Mouse (Mus musculus) urinary bladder, adult 2 months (tissue): ENCODE measurements at regions not wholly inside any gene's neighbourhood (a gene's known extent, or its start where the extent isn't known, plus 50 kb on each side); places are given as distances from the start of the nearest gene placed in this dataset.

Experiments
- DNase-seq: peaks from one replicate; pipeline ENCODE4 v3.0.0; 2022; ENCODE audit warnings: low spot score

DNA sequence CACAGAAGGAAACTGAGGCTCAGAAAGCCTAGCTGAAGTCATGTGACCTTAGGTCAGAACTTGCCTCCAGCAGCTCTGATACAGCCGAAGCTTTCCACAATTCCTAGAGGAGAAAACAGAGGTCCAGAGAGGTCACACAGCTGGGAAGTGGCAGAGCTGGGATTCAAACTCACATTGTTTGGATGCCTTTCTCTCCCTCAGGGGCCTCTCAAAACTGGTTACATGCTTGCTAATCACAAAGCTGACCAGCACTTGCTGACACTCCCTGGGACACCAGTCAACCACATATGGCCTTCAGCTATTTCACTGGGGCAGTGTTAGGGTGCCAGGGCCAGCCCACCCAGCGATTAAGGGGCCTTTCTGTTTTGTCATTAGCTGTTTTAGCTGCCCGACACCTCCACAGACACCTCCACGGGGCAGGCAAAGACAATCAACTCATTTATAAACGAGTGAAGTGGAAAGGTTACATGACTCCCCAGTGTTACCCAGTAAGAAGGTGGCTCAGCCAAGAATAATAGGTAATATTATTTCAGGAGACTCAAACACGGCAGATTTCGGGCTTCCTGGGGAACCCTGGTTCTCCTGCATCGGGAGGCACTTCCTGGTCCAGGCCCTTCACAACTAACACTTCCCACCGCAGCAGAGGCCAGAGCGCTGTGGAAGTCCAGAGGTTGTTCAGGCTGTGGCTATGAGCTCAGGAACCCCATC is 71.4 kb downstream of the 2410131K14Rik start:
- DNase-seq: no peak

GRCm38 (mm10) chr5:118318073-118318472 is 73.0 kb downstream of the 2410131K14Rik start:
- DNase-seq: no peak

DNA sequence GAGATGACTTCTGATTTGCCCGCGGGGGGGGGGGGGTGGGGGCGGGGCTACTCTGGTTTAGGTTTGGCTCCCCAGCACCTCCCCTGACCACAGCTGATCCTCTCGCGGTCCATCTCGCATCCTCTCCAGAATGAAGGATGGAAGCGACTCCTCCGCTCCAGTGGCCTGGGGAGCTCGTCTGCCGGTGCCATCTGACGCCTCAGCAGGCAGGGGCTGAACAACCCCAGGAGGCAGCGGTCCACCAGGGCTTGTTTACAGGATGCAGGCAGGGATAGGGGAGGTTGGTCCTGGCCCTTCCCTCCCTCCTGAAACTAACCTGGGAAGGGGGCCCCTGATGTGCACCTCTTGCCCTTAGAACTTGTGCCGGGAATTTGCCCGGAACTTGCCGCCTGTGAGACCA is 73.9 kb downstream of the 2410131K14Rik start:
- DNase-seq: no peak

DNA sequence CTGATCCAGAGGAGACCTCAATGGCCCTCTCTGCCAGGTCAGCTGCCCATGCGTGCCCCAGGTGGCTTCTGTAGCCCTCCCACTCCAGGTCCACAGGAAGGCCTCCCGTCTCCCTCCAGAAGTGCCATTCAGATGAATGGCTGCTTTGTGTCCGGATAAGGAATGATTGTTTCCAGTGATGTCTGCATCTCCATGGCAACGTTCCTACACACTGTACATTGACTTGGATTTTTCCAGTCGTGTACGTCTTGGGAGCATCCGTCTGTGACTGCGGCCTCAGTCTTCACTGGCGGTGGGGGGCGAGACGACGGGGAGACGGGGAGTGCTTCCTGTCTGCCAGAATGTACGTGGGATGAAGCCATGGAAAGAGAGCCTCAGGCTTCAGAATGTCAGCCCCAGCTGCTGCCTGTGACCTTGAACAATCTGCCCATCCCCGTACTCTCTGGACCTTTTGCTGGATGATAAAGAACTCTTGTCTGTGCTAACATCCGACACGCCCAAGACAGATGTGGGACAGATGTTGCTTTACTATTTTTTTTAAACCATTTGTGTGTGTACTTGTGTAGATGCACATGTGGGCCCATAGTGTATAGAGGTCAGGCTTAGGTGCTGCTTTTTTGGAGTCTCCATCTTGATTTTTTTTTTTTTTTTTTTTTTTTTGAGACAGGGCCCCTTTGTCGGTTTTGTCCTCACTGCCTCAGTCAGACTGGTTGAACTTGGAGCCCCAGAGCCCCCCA is 76.9 kb downstream of the 2410131K14Rik start:
- DNase-seq: no peak

DNA sequence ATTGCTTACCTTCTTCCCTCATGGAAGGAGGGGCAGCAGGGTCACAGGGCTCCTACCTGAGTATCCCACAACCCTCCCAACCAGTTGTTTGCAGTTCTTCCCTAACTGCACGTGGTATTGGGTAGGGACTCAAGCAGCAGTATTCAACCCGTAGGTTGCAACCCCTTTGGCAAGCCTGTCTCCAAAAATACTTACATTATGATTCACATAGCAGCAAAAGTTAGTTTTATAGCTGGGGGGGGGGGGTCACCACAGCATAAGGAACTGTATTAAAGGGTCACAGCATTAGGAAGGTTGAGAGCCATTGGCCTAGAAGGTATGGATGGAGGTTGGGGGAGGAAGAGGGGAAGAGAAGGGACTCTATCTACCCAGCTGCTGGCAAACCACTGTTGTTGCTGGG is 78.1 kb downstream of the 2410131K14Rik start:
- no peak for DNase-seq

GRCm38 (mm10) chr5:118326837-118327541 is 82.0 kb downstream of the 2410131K14Rik start:
- DNase-seq: no peak

- no peak for DNase-seq
Observed at GRCm38 (mm10) chr5:118327961-118328712, 83.1 kb downstream of the 2410131K14Rik start.

DNA sequence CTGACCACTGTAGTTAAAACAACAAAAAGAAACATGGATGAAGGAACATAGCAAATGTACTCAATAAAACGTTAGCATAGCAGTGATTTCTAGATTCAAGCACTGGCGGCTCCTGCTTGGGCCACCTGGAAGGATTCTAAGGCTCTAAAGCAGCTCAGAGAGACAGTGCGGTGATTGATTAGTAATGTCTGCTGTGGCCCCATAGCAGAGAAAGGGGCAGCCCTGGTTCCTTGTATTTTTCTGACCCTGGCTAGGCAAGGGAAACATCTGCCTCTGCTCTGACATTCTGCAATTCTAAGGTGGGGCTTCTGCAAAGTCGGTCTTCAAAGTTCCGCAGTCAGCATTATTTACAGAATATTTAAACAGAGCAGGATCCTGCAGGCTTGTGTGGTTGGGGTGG is 84.1 kb downstream of the 2410131K14Rik start:
- DNase-seq: no peak

- DNase-seq: no peak
Observed at GRCm38 (mm10) chr5:118331286-118331607, 86.2 kb downstream of the 2410131K14Rik start.

GRCm38 (mm10) chr5:118331608-118332394 is 86.8 kb downstream of the 2410131K14Rik start:
- peak; percentile 56 for DNase-seq

DNA sequence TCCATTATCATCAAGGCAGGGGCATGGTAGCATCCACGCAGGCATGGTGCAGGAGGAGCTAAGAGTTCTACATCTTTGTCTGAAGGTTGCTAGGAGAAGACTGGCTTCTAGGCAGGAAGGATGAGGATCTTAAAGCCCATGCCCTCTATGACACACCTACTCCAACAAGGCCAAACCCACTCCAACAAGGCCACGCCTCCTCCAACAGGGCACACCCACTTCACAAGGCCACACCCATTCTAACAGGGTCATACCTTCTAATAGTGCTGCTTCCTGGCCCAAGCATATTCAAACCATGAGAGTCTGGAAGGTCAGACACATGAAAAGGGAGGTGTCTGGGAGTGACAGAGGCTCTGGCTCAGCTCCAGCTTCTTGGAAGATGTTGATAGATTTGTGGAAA is 89.0 kb downstream of the 2410131K14Rik start:
- no peak for DNase-seq

- DNase-seq: no peak
Observed at GRCm38 (mm10) chr5:118338186-118338585, 93.2 kb downstream of the 2410131K14Rik start.

DNA sequence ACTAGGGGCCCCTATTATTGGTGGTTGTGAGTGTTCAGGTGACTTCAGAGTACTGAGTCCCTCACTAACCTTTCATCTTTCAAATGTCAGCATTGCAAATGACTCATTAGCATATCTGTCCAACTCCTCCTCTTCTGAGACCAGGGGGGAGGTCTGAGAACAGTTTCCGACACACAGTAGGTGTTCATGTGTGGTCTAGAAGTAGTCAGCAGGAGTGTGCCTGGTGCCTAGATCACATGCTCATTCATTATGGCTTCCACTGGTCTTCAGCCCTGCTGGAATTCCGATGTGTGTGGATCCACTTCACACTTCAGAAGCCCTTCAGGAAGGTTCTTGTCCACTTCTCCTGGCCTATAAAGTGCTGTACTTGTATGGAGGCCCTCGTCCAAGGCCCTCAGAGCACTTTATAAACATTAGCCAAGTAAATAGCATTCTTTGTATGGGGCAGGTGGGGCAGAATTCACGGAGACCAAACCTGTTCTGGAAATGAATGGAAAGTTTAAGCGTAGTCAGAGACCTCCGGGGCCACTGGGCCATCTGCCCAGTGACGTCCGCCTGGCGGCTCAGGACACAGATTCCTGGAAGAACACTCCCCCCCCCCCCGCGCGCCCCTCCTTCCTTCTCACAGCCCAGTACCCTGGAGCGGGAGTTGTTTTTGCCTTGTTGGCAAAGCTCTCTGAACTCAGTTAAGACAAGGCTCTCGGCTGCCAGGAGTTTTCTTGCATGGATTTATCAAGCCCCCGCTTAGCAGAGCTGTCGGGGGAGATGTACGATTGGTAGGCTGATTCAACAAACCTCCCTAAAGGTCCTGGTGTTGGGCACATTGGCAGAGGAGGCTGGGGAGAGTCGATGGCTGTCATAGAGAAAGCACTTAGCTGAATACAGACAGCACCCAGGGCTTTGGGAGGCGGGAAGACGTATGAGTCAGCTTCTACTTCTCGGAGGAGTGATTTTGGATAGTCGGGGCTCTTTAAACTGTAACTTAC is 94.9 kb downstream of the 2410131K14Rik start:
- no peak for DNase-seq

DNA sequence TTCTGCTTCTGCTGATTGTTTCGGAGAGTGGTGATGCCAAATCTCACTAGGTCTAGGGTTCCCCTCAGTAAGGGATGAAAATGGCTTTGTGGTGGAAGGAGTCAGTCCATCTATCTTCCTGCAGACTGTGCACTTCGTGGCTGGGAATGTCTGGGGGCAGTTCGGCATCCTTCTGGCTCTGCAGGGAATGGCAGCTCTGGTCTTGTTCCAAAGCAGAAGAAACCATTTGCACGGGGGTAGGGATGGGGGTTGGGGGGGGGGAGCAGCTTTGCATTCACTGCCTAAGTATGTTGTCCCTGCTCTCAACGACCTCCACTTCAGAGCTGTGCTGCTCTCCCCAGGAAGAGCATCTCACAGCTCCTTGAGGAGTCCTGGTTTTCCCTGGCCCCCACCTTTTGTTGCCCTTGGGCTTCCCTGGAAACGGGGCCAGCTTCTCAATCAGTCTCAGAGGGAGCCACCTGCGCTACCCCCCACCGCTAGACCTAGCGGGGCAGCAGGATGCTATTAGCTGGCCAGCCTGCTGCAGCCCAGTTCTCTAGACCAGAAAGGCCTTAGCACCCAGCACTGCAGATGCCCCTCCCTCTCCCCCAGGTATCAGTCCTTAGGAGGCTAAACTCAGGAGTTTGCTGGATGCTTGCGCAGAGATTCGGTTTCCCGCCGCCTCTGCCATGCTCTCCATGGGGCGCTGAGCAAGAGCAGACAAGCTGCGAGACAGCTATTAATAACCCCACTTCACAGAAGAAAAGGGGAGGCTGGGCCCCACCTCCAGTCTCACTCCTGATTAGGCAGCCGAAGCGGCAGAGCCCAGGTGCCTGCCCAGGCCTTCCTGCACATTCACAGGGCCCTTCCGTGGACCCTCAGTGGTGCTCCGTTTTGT is 98.7 kb downstream of the 2410131K14Rik start:
- no peak for DNase-seq

GRCm38 (mm10) chr5:118345226-118345625 is 100.2 kb downstream of the 2410131K14Rik start:
- DNase-seq: no peak

DNA sequence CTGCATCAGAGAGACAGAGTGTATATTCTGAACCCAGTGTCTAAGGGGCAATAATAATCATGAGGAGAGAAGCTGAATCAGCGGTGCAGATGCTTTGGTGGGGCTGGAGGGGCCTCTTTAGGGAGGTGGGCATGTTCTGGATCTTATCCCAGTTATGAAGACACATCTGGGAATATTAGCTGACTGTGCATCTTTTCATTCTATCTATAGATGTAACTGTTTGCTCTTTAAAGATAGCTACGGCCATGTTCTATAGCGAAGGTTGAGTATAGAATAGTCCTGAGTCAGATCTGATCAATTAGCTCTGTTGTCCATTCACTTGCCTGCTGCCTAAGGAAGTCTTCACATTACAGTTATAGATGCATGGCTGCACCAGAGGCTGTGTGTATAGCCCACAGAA is 104.0 kb downstream of the 2410131K14Rik start:
- no peak for DNase-seq

- DNase-seq: no peak
Observed at GRCm38 (mm10) chr5:118351301-118351700, 106.3 kb downstream of the 2410131K14Rik start.

DNA sequence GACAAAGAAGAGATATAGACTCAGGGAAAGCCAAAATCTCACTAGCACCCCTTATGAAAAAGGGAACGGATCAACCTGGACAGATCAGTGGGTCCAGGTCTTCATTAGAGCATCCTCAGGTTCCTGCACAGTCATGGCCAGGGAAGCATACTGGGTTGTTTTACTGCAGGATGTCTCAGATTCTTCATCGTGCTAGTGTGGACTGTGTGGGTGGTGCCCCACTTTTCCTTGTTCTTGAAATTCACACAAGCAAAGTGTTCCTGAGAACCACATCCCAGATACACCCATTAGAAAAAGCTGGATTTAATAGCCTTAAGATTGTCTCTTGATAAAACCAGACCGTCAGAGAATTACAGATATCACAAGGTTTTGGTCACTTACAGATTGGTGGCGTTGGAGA is 107.1 kb downstream of the 2410131K14Rik start:
- no peak for DNase-seq

DNA sequence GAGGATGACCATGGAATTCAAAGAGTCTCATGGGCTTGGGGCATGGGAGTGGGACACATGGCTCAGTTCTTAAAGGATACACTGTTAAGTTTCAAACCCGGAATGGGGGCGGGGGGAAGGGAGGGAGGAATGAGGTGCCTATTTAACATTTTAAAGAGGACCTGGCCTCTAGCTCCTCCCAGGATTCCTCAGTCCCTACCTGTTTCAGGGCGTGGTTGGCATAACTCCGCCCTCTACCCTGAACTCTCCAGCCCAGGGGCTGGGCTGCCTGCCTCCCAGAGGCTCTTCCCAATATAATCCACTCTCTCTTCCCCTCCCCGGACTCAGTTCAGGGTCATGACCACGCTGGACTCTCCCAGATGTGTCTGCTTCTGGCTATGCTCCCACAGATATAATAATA is 108.0 kb downstream of the 2410131K14Rik start:
- DNase-seq: no peak
